Comparison of ENCODE assay signal across 8 mouse cellular contexts in genomic region chr6:127153296-127153800, GRCm38 (mm10). TPM values are rescaled to one million over a fixed set of nuclear protein-coding genes. Genes with fewer than 3 reads are reported as not detected.
A peak's percentile ranks its signal among the peaks of the same experiment; 100 is the strongest.
DNase-seq lines count a peak whose midpoint lies in the region; ATAC-seq and TF ChIP-seq lines count a peak whose summit lies in the region.

No protein-coding gene starts in this region.

- H3K27ac ChIP-seq in thymus, adult 2 months (ENCODE audit: control insufficient read depth, insufficient read depth, low read length): peak overlapping the region; percentile 16; the same call in 1 of the 2 replicates
- H3K27ac ChIP-seq in forebrain, embryonic 10.5 days: peak overlapping the region; percentile 95
- H3K27ac ChIP-seq in hindbrain, embryonic 14.5 days: 0 out of 2 replicates have a peak overlapping the region, but pooled peaks have one; percentile 9
- 0 out of 2 replicates have a peak overlapping the region, but pooled peaks have one; percentile 51 for H3K27ac ChIP-seq in liver, embryonic 12.5 days
- no peak overlapping the region for H3K27ac ChIP-seq in neural tube, embryonic 14.5 days (ENCODE audit: low read depth, low read length)

- peaks cover 48% of the 10 kb centered on the region for H3K4me1 ChIP-seq in thymus, adult 2 months (replicated peaks; ENCODE audit: control insufficient read depth, insufficient read depth, low read length)
- peaks cover 66% of the 10 kb centered on the region for H3K4me1 ChIP-seq in forebrain, embryonic 10.5 days
- H3K4me1 ChIP-seq in hindbrain, embryonic 14.5 days (replicated peaks; ENCODE audit: control insufficient read depth, insufficient read depth, low read length): peaks cover 48% of the 10 kb centered on the region
- H3K4me1 ChIP-seq in liver, embryonic 12.5 days: peaks cover 65% of the 10 kb centered on the region
- peaks cover 39% of the 10 kb centered on the region for H3K4me1 ChIP-seq in neural tube, embryonic 14.5 days (ENCODE audit: control insufficient read depth, insufficient read depth, low read length)

- H3K4me2 ChIP-seq in hindbrain, embryonic 14.5 days (replicated peaks): peak overlapping the region; percentile 79
- H3K4me2 ChIP-seq in liver, embryonic 12.5 days: peak overlapping the region; percentile 85
- peak overlapping the region; percentile 70; the same call in 1 of the 2 replicates for H3K4me2 ChIP-seq in neural tube, embryonic 14.5 days (ENCODE audit: low read depth, low read length)

- ATAC-seq in hindbrain, embryonic 14.5 days (ENCODE audit: low FRiP score): no peak
- no peak for ATAC-seq in liver, embryonic 12.5 days
- no peak for ATAC-seq in neural tube, embryonic 14.5 days (ENCODE audit: low read depth)

- DNase-seq in thymus, adult 2 months: peak; percentile 22
- no peak for DNase-seq in thymus, postnatal 0 days (ENCODE audit: low spot score)
- peak; percentile 85 for DNase-seq in forebrain, embryonic 10.5 days (ENCODE audit: extremely low spot score, low spot score)
- DNase-seq in hindbrain, embryonic 14.5 days (ENCODE audit: low spot score): no peak
- no peak for DNase-seq in layer of hippocampus, adult 9-11 months
- DNase-seq in cerebellum, adult 18-20 months: no peak

- H3K9ac ChIP-seq in hindbrain, embryonic 14.5 days: no peak overlapping the region
- H3K9ac ChIP-seq in liver, embryonic 12.5 days: 0 out of 2 replicates have a peak overlapping the region, but pooled peaks have one; percentile 37
- H3K9ac ChIP-seq in neural tube, embryonic 14.5 days (replicated peaks; ENCODE audit: low read depth, low read length): no peak overlapping the region

- H3K9me3 ChIP-seq in forebrain, embryonic 10.5 days: no peaks in the 10 kb centered on the region
- no peaks in the 10 kb centered on the region for H3K9me3 ChIP-seq in hindbrain, embryonic 14.5 days (ENCODE audit: control insufficient read depth, low read length)
- no peaks in the 10 kb centered on the region for H3K9me3 ChIP-seq in liver, embryonic 12.5 days (replicated peaks)
- H3K9me3 ChIP-seq in neural tube, embryonic 14.5 days (ENCODE audit: control insufficient read depth, low read length): no peaks in the 10 kb centered on the region

- no peak for TF ChIP-seq CTCF in thymus, adult 2 months (IDR thresholded peaks at IDR 0.05; ENCODE audit: borderline replicate concordance, control insufficient read depth, extremely low read depth, insufficient read depth, low read length, poor library complexity)

- no peak for TF ChIP-seq POLR2A in thymus, adult 2 months (IDR thresholded peaks at IDR 0.05; ENCODE audit: control insufficient read depth, extremely low read depth, insufficient read depth, low read length, poor library complexity)

- peaks cover 9% of the 10 kb centered on the region; the same call in 1 of the 2 replicates for H3K27me3 ChIP-seq in thymus, adult 2 months (ENCODE audit: control insufficient read depth, insufficient read depth, low read length)
- peaks cover 53% of the 10 kb centered on the region for H3K27me3 ChIP-seq in forebrain, embryonic 10.5 days (ENCODE audit: poor library complexity, severe bottlenecking)
- H3K27me3 ChIP-seq in hindbrain, embryonic 14.5 days (ENCODE audit: control insufficient read depth, insufficient read depth, low read length): peaks cover 81% of the 10 kb centered on the region
- H3K27me3 ChIP-seq in liver, embryonic 12.5 days (replicated peaks): peaks cover 93% of the 10 kb centered on the region
- peaks cover 28% of the 10 kb centered on the region for H3K27me3 ChIP-seq in neural tube, embryonic 14.5 days (ENCODE audit: control insufficient read depth, insufficient read depth, low read length)

- under 1% methylated on average over 28 of the region's 28 CpGs for WGBS in thymus, adult 2 months
- WGBS in forebrain, embryonic 10.5 days: under 1% methylated on average over 28 of the region's 28 CpGs
- WGBS in hindbrain, embryonic 14.5 days: 0% methylated on average over 28 of the region's 28 CpGs
- 4% methylated on average over 28 of the region's 28 CpGs for WGBS in liver, embryonic 12.5 days (ENCODE audit: insufficient replicate concordance)
- under 1% methylated on average over 26 of the region's 28 CpGs for WGBS in neural tube, embryonic 14.5 days

- H3K36me3 ChIP-seq in thymus, adult 2 months (ENCODE audit: control insufficient read depth, insufficient read depth, low read length): no peaks in the 10 kb centered on the region
- peaks cover 3% of the 10 kb centered on the region for H3K36me3 ChIP-seq in forebrain, embryonic 10.5 days (replicated peaks)
- no peaks in the 10 kb centered on the region for H3K36me3 ChIP-seq in hindbrain, embryonic 14.5 days (replicated peaks; ENCODE audit: control insufficient read depth, insufficient read depth)
- peaks cover 3% of the 10 kb centered on the region; the same call in 1 of the 2 replicates for H3K36me3 ChIP-seq in liver, embryonic 12.5 days
- no peaks in the 10 kb centered on the region for H3K36me3 ChIP-seq in neural tube, embryonic 14.5 days (ENCODE audit: control insufficient read depth, insufficient read depth, low read length)

- peak overlapping the region; percentile 52 for H3K4me3 ChIP-seq in thymus, adult 2 months (ENCODE audit: control insufficient read depth, insufficient read depth, low read length)
- H3K4me3 ChIP-seq in forebrain, embryonic 10.5 days: peak overlapping the region; percentile 92
- peak overlapping the region; percentile 47 for H3K4me3 ChIP-seq in hindbrain, embryonic 14.5 days (replicated peaks; ENCODE audit: low read length)
- H3K4me3 ChIP-seq in liver, embryonic 12.5 days: peak overlapping the region; percentile 67
- peak overlapping the region; percentile 29; the same call in 1 of the 2 replicates for H3K4me3 ChIP-seq in neural tube, embryonic 14.5 days (ENCODE audit: low read depth, low read length)

RNA-seq across cellular contexts. Expression of gene Ccnd2, which starts 1.4 kb away (rescaled TPM):
- 73.0 and 74.1 TPM in 2 replicates for polyA plus RNA-seq in thymus, adult 2 months (2012; rRNA removed)
- polyA plus RNA-seq in thymus, postnatal 0 days (2015; fragmentation: Nextera tagmentation; extraction: Ambion mirVana): 279 and 280 TPM in 2 replicates
- polyA plus RNA-seq in forebrain, embryonic 10.5 days (2016; fragmentation: Nextera tagmentation; extraction: Ambion mirVana): 997 and 1,058 TPM in 2 replicates
- 163 and 239 TPM in 2 replicates for polyA plus RNA-seq in hindbrain, embryonic 14.5 days (2014; fragmentation: Nextera tagmentation; extraction: Ambion mirVana)
- polyA plus RNA-seq in liver, embryonic 12.5 days (2016; fragmentation: Nextera tagmentation; extraction: Ambion mirVana): 136 and 148 TPM in 2 replicates
- polyA plus RNA-seq in neural tube, embryonic 14.5 days (2014; fragmentation: Nextera tagmentation; extraction: Ambion mirVana): 78.2 and 110 TPM in 2 replicates

RNA-seq across cellular contexts. Expression of gene Tigar, which starts 44.0 kb away (rescaled TPM):
- 1.8 and 2.4 TPM in 2 replicates for polyA plus RNA-seq in thymus, adult 2 months (2012; rRNA removed)
- polyA plus RNA-seq in thymus, postnatal 0 days (2015; fragmentation: Nextera tagmentation; extraction: Ambion mirVana): 3.0 and 3.2 TPM in 2 replicates
- polyA plus RNA-seq in forebrain, embryonic 10.5 days (2016; fragmentation: Nextera tagmentation; extraction: Ambion mirVana): 7.1 and 7.3 TPM in 2 replicates
- 6.5 and 6.9 TPM in 2 replicates for polyA plus RNA-seq in hindbrain, embryonic 14.5 days (2014; fragmentation: Nextera tagmentation; extraction: Ambion mirVana)
- polyA plus RNA-seq in liver, embryonic 12.5 days (2016; fragmentation: Nextera tagmentation; extraction: Ambion mirVana): 1.5 and 2.0 TPM in 2 replicates
- polyA plus RNA-seq in neural tube, embryonic 14.5 days (2014; fragmentation: Nextera tagmentation; extraction: Ambion mirVana): 4.2 and 6.7 TPM in 2 replicates

Comparison
In these comparisons a context has a peak if more than half of its experiments do, and no peak if none do; other contexts are left out.
1. DNase-seq: peak in thymus, adult 2 months (single experiment) and forebrain, embryonic 10.5 days (single experiment); none in thymus, postnatal 0 days (single experiment), hindbrain, embryonic 14.5 days (single experiment), layer of hippocampus, adult 9-11 months (single experiment) and cerebellum, adult 18-20 months (0 of 2).
2. H3K4me3 ChIP-seq: peak in every context shown above with its lines; median percentile 92 in forebrain, embryonic 10.5 days; 67 in liver, embryonic 12.5 days; 52 in thymus, adult 2 months; 47 in hindbrain, embryonic 14.5 days; 29 in neural tube, embryonic 14.5 days.
3. Peak in every context shown above with its lines, with median percentiles within 50 percentile points of each other: H3K4me2 ChIP-seq.